Mouse (Mus musculus): ENCODE data around the gene Supt4a. TPM values are rescaled to one million over a fixed set of nuclear protein-coding genes. Genes with fewer than 3 reads are reported as not detected.

Supt4a gene
- polyA plus RNA-seq, 1 experiment: 214 TPM

GRCm38 (mm10) chr11:87758161-87758911, 21.0 kb downstream of the Supt4a start:
- Histone ChIP-seq H3K79me3 (ENCODE audit: low read depth) (peaks cover 15% of the 10 kb centered on the region), H3K36me3 (ENCODE audit: control insufficient read depth, insufficient read depth) (peaks cover 9% of the 10 kb centered on the region), H3K79me2 (ENCODE audit: control insufficient read depth, insufficient read depth) (peaks cover 21% of the 10 kb centered on the region), H3K27me3 (ENCODE audit: control insufficient read depth, insufficient read depth, insufficient read length) (peaks cover 33% of the 10 kb centered on the region), H3ac (ENCODE audit: control insufficient read depth, insufficient read length, low read depth) (no peak overlapping the region), H3K4me3 (ENCODE audit: insufficient read depth, poor library complexity, severe bottlenecking) (no peak overlapping the region)
- TF ChIP-seq FOSL1 (IDR thresholded peaks at IDR 0.05; ENCODE audit: insufficient read depth, low read length, poor library complexity, severe bottlenecking) (no peak), MYOD1 (IDR thresholded peaks at IDR 0.05; ENCODE audit: control insufficient read depth, insufficient read length, low read depth) (no peak), MAX (IDR thresholded peaks at IDR 0.05) (peak; percentile 55), CTCF (IDR thresholded peaks at IDR 0.05; ENCODE audit: control insufficient read depth, insufficient read depth, insufficient read length) (no peak), CEBPB (IDR thresholded peaks at IDR 0.05; ENCODE audit: low read depth) (no peak), MYOG (IDR thresholded peaks at IDR 0.05; ENCODE audit: control insufficient read depth, extremely low read depth, insufficient read length) (no peak), USF1 (IDR thresholded peaks at IDR 0.05; ENCODE audit: low read depth) (peak; percentile 48)

GRCm38 (mm10) chr11:87758957-87759608, 21.7 kb downstream of the Supt4a start:
- Histone ChIP-seq H3K79me3 (ENCODE audit: low read depth) (peaks cover 15% of the 10 kb centered on the region), H3K27me3 (ENCODE audit: control insufficient read depth, insufficient read depth, insufficient read length) (peaks cover 40% of the 10 kb centered on the region), H3ac (ENCODE audit: control insufficient read depth, insufficient read length, low read depth) (no peak overlapping the region), H3K36me3 (ENCODE audit: control insufficient read depth, insufficient read depth) (peaks cover 9% of the 10 kb centered on the region), H3K4me3 (ENCODE audit: insufficient read depth, poor library complexity, severe bottlenecking) (no peak overlapping the region), H3K79me2 (ENCODE audit: control insufficient read depth, insufficient read depth) (peaks cover 21% of the 10 kb centered on the region)
- TF ChIP-seq MYOG (IDR thresholded peaks at IDR 0.05; ENCODE audit: control insufficient read depth, extremely low read depth, insufficient read length) (no peak), CEBPB (IDR thresholded peaks at IDR 0.05; ENCODE audit: low read depth) (peak; percentile 11), USF1 (IDR thresholded peaks at IDR 0.05; ENCODE audit: low read depth) (no peak)

- Histone ChIP-seq H3ac (ENCODE audit: control insufficient read depth, insufficient read length, low read depth) (no peak overlapping the region), H3K27me3 (ENCODE audit: control insufficient read depth, insufficient read depth, insufficient read length) (peaks cover 45% of the 10 kb centered on the region), H3K36me3 (ENCODE audit: control insufficient read depth, insufficient read depth) (peaks cover 9% of the 10 kb centered on the region), H3K79me2 (ENCODE audit: control insufficient read depth, insufficient read depth) (peaks cover 21% of the 10 kb centered on the region), H3K4me3 (ENCODE audit: insufficient read depth, poor library complexity, severe bottlenecking) (no peak overlapping the region), H3K79me3 (ENCODE audit: low read depth) (peaks cover 15% of the 10 kb centered on the region)
- TF ChIP-seq MYOD1 (IDR thresholded peaks at IDR 0.05; ENCODE audit: control insufficient read depth, insufficient read length, low read depth) (no peak), CEBPB (IDR thresholded peaks at IDR 0.05; ENCODE audit: low read depth) (peak; percentile 27)
These were observed 22.3 kb downstream of the Supt4a start for GRCm38 (mm10) chr11:87759609-87760005.

- H3K4me3 ChIP-seq (ENCODE audit: insufficient read depth, poor library complexity, severe bottlenecking): no peak within 1 kb of the TSS
These were observed 23.1 kb downstream of the Supt4a start, which contains the start of gene Tspoap1 for GRCm38 (mm10) chr11:87760301-87761081. Gene Tspoap1 (plus strand): TSS chr11:87760541.

GRCm38 (mm10) chr11:87761181-87761721, 23.9 kb downstream of the Supt4a start:
- no peak overlapping the region for H3K4me3 ChIP-seq (ENCODE audit: insufficient read depth, poor library complexity, severe bottlenecking)

More at GRCm38 (mm10) chr11:87760301-87761081, 23.1 kb downstream of the Supt4a start, which contains the start of gene Tspoap1:
- Histone ChIP-seq H3K79me2 (ENCODE audit: control insufficient read depth, insufficient read depth) (peaks cover 19% of the 10 kb centered on the region), H3ac (ENCODE audit: control insufficient read depth, insufficient read length, low read depth) (no peak within 1 kb of the TSS), H3K79me3 (ENCODE audit: low read depth) (peaks cover 14% of the 10 kb centered on the region), H3K27me3 (ENCODE audit: control insufficient read depth, insufficient read depth, insufficient read length) (peaks cover 54% of the 10 kb centered on the region), H3K36me3 (ENCODE audit: control insufficient read depth, insufficient read depth) (peaks cover 9% of the 10 kb centered on the region)
- no peak for TF ChIP-seq CTCF (IDR thresholded peaks at IDR 0.05; ENCODE audit: control insufficient read depth, insufficient read depth, insufficient read length)
- no peak for TF ChIP-seq MYOG (IDR thresholded peaks at IDR 0.05; ENCODE audit: control insufficient read depth, extremely low read depth, insufficient read length)
- TF ChIP-seq USF1 (IDR thresholded peaks at IDR 0.05; ENCODE audit: low read depth): no peak
- TF ChIP-seq FOSL1 (IDR thresholded peaks at IDR 0.05; ENCODE audit: insufficient read depth, low read length, poor library complexity, severe bottlenecking): no peak
- no peak for TF ChIP-seq MAX (IDR thresholded peaks at IDR 0.05)
- TF ChIP-seq MYOD1 (IDR thresholded peaks at IDR 0.05; ENCODE audit: control insufficient read depth, insufficient read length, low read depth): no peak
- TF ChIP-seq CEBPB (IDR thresholded peaks at IDR 0.05; ENCODE audit: low read depth): no peak

More at GRCm38 (mm10) chr11:87761181-87761721, 23.9 kb downstream of the Supt4a start:
- Histone ChIP-seq H3K79me2 (ENCODE audit: control insufficient read depth, insufficient read depth) (peaks cover 12% of the 10 kb centered on the region), H3K79me3 (ENCODE audit: low read depth) (peaks cover 8% of the 10 kb centered on the region), H3K27me3 (ENCODE audit: control insufficient read depth, insufficient read depth, insufficient read length) (peaks cover 62% of the 10 kb centered on the region), H3K36me3 (ENCODE audit: control insufficient read depth, insufficient read depth) (peaks cover 9% of the 10 kb centered on the region), H3ac (ENCODE audit: control insufficient read depth, insufficient read length, low read depth) (no peak overlapping the region)
- TF ChIP-seq CEBPB (IDR thresholded peaks at IDR 0.05; ENCODE audit: low read depth) (no peak), MYOG (IDR thresholded peaks at IDR 0.05; ENCODE audit: control insufficient read depth, extremely low read depth, insufficient read length) (no peak), CTCF (IDR thresholded peaks at IDR 0.05; ENCODE audit: control insufficient read depth, insufficient read depth, insufficient read length) (no peak), FOSL1 (IDR thresholded peaks at IDR 0.05; ENCODE audit: insufficient read depth, low read length, poor library complexity, severe bottlenecking) (no peak), MAX (IDR thresholded peaks at IDR 0.05) (no peak), MYOD1 (IDR thresholded peaks at IDR 0.05; ENCODE audit: control insufficient read depth, insufficient read length, low read depth) (no peak), USF1 (IDR thresholded peaks at IDR 0.05; ENCODE audit: low read depth) (no peak)
